Mouse (Mus musculus) liver, postnatal 0 days (tissue): ENCODE measurements around the gene Aplp1.

Experiments
- CTCF ChIP-seq: sonication (generic); IDR thresholded peaks from 2 replicates; pipeline ENCODE4 v1.5.1; 2016; ENCODE audit warnings: antibody characterized with exemption, low read depth
- EP300 ChIP-seq: IDR thresholded peaks from 2 replicates; pipeline ENCODE4 v1.6.1; 2016; ENCODE audit warnings: antibody characterized with exemption, low read depth, mild to moderate bottlenecking

DNA sequence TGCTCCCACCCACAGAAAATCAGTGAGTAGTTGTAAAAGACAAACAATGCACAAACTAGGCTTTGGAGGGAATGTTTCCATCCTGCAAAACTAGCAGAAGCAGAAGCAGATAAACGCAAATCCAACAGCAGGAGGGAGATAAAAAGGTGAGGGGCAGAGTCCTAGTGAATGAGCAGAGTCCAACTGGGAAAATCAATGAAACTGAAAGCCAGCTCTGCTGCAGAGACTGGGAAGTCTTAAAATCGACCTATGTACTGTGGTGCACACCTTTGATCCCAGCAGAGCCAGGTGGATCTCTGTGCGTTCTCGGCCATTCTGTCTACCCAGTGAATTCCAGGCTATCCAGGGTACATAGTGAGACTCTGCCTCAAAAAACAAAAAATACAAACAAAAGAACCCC lies 29.7 kb upstream of the Aplp1 start:
- TF ChIP-seq CTCF, result no peak
- no peak for TF ChIP-seq EP300
